Mouse (Mus musculus) G1E (cell line): ENCODE data around the gene Tbc1d16. TPM values are rescaled to one million over a fixed set of nuclear protein-coding genes. Genes with fewer than 3 reads are reported as not detected.

Experiments used
- ATAC-seq: 2 replicates; pipeline ENCODE4 v1.8.0; 2016; ENCODE audit warnings: mild to moderate bottlenecking; ENCODE audit not compliant: insufficient number of reproducible peaks, poor library complexity, low FRiP score, severe bottlenecking; ENCODE audit errors: extremely low read depth
- DNase-seq: peaks from one replicate; pipeline ENCODE4 v3.0.0; 2012; ENCODE audit warnings: low spot score
- H3K27me3 ChIP-seq: 2 replicates; pipeline ENCODE4 v1.6.1; 2012; ENCODE audit warnings: mild to moderate bottlenecking, low read length, inconsistent platforms; ENCODE audit not compliant: insufficient read depth
- H3K36me3 ChIP-seq: replicated peaks from 2 replicates; pipeline ENCODE3; 2012; ENCODE audit warnings: mild to moderate bottlenecking, inconsistent platforms
- H3K4me1 ChIP-seq: 2 replicates; pipeline ENCODE4 v1.6.1; 2012; ENCODE audit warnings: low read depth, low read length, inconsistent platforms, mixed read lengths; ENCODE audit not compliant: insufficient read depth
- H3K4me3 ChIP-seq: 2 replicates; pipeline ENCODE4 v1.5.1; 2012; ENCODE audit warnings: low read depth, mild to moderate bottlenecking, inconsistent platforms, low read length, moderate library complexity, mixed read lengths
- H3K9me3 ChIP-seq: replicated peaks from 2 replicates; pipeline ENCODE4 v1.6.1; 2012; ENCODE audit warnings: inconsistent platforms
- CTCF ChIP-seq: IDR thresholded peaks from 2 replicates; pipeline ENCODE4 v1.5.1; 2012; ENCODE audit warnings: low read depth, low read length, inconsistent platforms, mixed read lengths
- GATA1 ChIP-seq: IDR thresholded peaks from 2 replicates; pipeline ENCODE4 v1.6.1; 2012; ENCODE audit warnings: borderline replicate concordance, low read length, inconsistent platforms, mixed read lengths
- GATA2 ChIP-seq: IDR thresholded peaks from 2 replicates; pipeline ENCODE4 v1.6.1; 2012; ENCODE audit warnings: low read depth, low read length, inconsistent platforms, borderline replicate concordance
- POLR2AphosphoS5 ChIP-seq: IDR thresholded peaks from 2 replicates; pipeline ENCODE4 v1.6.1; 2012; ENCODE audit warnings: low read depth, low read length, inconsistent platforms; ENCODE audit not compliant: insufficient replicate concordance
- TAL1 ChIP-seq: conservative IDR thresholded peaks from 2 replicates; pipeline ENCODE4 v1.6.1; 2012; ENCODE audit warnings: low read depth, low read length, inconsistent platforms, mixed read lengths
- polyA plus RNA-seq: library from polyadenylated mRNA; stranded (reverse); fragments of >175 nt; gene quantifications from 2 replicates; pipeline ENCODE4 v1.2.3, GENCODE M21; 2012
- total RNA-seq, 2 experiments: library from RNA; stranded (forward) in 1 of 2; stranded (reverse) in 1 of 2; fragments of 200-1000 nt in 1 of 2; fragments of >200 nt in 1 of 2; fragmentation: Nextera tagmentation in 1 of 2; gene quantifications; 2 replicates each; pipeline ENCODE4 v1.2.3; 2014 to 2017

The Tbc1d16 gene
- total and polyA plus RNA-seq, 3 experiments, result 0.05 TPM; not detected in 2

DNA sequence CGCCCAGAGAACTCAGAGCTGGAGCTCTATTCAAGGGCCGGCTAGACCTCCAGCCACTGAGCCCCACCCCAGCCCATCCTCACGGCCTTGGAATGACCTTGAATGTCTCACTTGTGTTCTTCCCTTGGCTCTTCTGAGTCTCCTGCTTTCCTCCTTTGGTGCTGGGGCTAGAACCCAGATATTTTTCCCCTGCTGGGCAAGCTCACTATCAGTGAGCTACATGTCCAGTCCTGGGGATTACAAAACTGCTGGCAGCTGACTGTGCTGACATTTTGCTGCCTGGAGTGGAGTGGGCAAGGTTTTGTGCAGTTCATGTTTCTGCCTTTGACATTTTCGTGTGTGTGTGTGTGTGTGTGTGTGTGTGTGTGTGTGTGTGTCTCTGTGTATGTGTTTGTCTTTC lies 111.3 kb downstream of the Tbc1d16 start:
- H3K9me3 ChIP-seq, result peaks cover 84% of the 10 kb centered on the region
- DNase-seq (no peak), ATAC-seq (no peak)
- no peaks in the 10 kb centered on the region for H3K4me1 ChIP-seq
- no peak overlapping the region for H3K4me3 ChIP-seq
- TF ChIP-seq CTCF (no peak), GATA2 (no peak), TAL1 (no peak), GATA1 (no peak), POLR2AphosphoS5 (no peak)
- no peaks in the 10 kb centered on the region for H3K36me3 ChIP-seq
- H3K27me3 ChIP-seq, result no peaks in the 10 kb centered on the region

DNA sequence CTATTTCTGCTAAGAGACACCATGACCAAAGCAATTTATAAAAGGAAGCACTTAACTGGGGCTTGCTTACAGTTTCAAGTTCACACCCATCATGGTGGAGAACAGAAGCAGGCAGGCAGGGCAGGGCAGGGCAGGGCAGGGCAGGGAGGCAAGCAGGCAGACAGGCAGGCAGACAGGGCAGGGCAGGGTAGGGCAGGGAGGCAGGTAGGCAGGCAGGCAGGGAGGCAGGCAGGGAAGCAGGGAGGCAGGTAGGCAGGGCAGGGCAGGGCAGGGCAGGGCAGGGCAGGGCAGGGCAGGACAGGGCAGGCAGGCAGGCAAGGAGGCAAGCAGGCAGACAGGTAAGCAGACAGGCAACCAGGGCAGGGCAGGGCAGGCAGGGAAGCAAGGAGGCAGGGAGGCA lies 115.6 kb downstream of the Tbc1d16 start:
- no peak for ATAC-seq
- H3K9me3 ChIP-seq, result peaks cover 77% of the 10 kb centered on the region
- H3K4me1 ChIP-seq, result no peaks in the 10 kb centered on the region
- DNase-seq, result no peak
- TF ChIP-seq CTCF (no peak), POLR2AphosphoS5 (no peak), GATA1 (no peak), GATA2 (no peak), TAL1 (no peak)
- no peaks in the 10 kb centered on the region for H3K36me3 ChIP-seq
- H3K4me3 ChIP-seq, result no peak overlapping the region
- H3K27me3 ChIP-seq, result no peaks in the 10 kb centered on the region

DNA sequence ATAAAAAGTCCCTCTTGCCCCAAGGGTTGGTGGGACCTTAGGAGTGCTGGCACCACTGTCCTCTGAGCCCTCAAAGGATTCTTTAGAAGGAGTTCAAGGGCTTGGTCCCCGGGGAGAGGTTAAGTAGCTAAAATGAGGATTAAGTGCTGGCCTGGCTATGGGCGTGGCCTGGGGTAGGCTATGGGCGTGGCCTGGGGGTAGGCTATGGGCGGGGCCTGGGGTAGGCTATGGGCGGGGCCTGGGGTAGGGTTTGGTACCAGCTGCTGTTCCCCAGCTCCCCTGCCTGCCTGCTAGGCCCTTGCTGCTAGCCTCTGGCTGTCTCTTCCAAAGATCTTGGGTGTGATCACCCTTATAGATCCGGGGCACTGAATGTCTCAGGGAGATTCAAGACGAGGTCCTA lies 117.0 kb downstream of the Tbc1d16 start:
- TF ChIP-seq POLR2AphosphoS5 (no peak), CTCF (no peak), TAL1 (no peak), GATA2 (no peak)
- Histone ChIP-seq H3K9me3 (peaks cover 80% of the 10 kb centered on the region), H3K4me1 (no peaks in the 10 kb centered on the region), H3K4me3 (no peak overlapping the region), H3K27me3 (no peaks in the 10 kb centered on the region), H3K36me3 (no peaks in the 10 kb centered on the region)
- no peak for DNase-seq
- no peak for ATAC-seq

DNA sequence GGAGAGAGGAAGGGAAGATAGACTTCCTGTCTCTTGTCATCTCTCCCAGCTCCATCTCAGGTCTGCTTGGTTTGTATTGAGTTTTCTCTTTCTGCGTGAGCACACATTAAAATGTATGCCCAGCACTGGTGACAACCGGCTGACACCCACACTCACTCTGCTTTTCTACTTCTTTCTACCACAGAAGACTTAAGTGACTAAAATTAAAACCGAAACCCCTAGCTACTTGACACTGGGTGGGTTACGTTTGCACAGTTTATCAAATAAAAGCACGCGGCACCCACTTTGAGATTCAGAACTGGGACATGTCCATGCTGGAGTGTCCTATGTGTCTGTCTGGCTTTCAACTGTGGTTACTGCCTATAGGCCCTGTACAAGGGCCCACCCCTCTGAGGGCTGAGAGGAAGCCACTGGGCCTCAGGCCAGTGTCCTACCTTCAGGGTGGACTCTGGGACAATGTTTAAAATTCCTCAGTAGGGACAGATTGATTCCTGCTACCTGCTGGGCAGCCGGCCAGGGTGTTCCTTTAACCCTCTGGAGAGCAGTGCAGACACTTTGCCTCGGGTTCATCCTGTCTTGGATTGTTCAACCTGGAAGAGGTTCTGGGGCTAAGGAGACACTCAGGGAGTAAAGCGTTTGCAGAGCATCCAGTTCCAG lies 118.8 kb downstream of the Tbc1d16 start:
- DNase-seq (no peak), ATAC-seq (no peak)
- H3K27me3 ChIP-seq, result no peaks in the 10 kb centered on the region

DNA sequence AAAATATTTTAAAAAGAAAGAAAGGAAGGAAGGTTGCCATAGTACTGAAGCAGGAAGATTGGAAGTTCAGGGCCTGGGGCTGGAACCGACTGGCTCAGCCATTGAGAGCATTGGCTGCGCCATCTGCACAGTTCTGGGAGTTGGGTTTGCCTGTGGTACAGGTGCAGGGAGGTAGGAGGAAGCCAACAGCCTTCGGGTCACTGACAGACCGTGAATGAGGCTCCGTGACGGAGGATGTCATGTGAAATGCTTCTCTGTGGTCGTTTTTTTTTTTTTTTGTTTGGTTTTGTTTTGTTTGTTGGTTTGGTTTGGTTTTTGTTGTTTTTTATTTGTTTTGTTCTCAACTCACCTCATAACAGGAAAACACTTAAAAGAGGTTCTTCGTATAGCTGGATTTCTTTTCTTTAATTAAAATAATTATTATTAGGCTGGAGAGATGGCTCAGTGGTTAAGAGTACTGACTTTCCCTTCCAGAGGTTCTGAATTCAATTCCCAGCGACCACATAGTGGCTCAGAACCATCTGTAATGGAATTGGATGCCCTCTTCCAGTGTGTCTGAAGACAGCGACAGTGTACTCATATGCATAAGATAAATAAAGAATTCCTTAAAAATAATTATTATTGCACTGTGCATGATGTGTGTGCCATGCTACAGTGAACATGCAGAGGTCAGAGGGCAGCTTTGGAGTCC lies 119.6 kb downstream of the Tbc1d16 start:
- no peak overlapping the region for H3K4me3 ChIP-seq
- ATAC-seq, result no peak
- H3K4me1 ChIP-seq, result no peaks in the 10 kb centered on the region
- DNase-seq, result no peak
- no peaks in the 10 kb centered on the region for H3K36me3 ChIP-seq
- TF ChIP-seq CTCF (no peak), POLR2AphosphoS5 (no peak), GATA1 (no peak), TAL1 (no peak), GATA2 (no peak)
- peaks cover 81% of the 10 kb centered on the region for H3K9me3 ChIP-seq
- H3K27me3 ChIP-seq, result no peaks in the 10 kb centered on the region

More for the DNA sequence above, 118.8 kb downstream of the Tbc1d16 start:
- H3K4me3 ChIP-seq, result no peak overlapping the region
- peaks cover 83% of the 10 kb centered on the region for H3K9me3 ChIP-seq
- no peak for TF ChIP-seq TAL1
- TF ChIP-seq POLR2AphosphoS5, result no peak
- TF ChIP-seq GATA1, result no peak
- TF ChIP-seq CTCF, result no peak
- TF ChIP-seq GATA2, result no peak
- no peaks in the 10 kb centered on the region for H3K4me1 ChIP-seq
- H3K36me3 ChIP-seq, result no peaks in the 10 kb centered on the region

DNA sequence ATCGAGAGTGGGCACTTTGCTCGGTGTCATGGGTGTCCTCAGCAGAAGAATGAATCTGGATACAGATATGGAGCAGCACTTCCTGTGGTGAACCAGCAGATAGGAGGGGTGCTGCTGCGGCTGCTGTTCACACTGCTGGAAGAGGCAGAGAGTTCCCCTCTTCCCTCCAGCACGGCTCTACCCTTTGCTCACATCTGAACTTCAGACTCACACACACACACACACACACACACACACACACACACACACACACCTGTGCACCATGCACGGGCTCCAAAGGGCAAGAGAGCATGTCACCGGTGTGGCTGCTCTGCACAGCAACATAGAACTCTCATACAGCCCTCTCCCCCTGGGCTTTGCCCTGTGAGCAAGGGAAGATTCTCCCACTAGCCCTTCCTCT lies 122.0 kb downstream of the Tbc1d16 start:
- ATAC-seq (no peak), DNase-seq (no peak)
- Histone ChIP-seq H3K9me3 (peaks cover 70% of the 10 kb centered on the region), H3K4me3 (no peak overlapping the region), H3K4me1 (no peaks in the 10 kb centered on the region), H3K27me3 (no peaks in the 10 kb centered on the region), H3K36me3 (no peaks in the 10 kb centered on the region)
- no peak for TF ChIP-seq GATA1
- no peak for TF ChIP-seq POLR2AphosphoS5
- TF ChIP-seq CTCF, result no peak
- TF ChIP-seq GATA2, result no peak
- no peak for TF ChIP-seq TAL1
